Mouse (Mus musculus) monocyte, adult 5-6 weeks (primary cell): ENCODE measurements around the gene Lypd4. TPM values are rescaled to one million over a fixed set of nuclear protein-coding genes. Genes with fewer than 3 reads are reported as not detected.
"Not testable (repeated sequence)": the region's sequence is repeated elsewhere in the genome, so short reads cannot be mapped to it uniquely, and the experiment has no call there.

Source experiments
- ATAC-seq: fragments of 153-309, 156-312 bp; replicated peaks from 2 replicates; pipeline ENCODE4 v1.8.0; 2017; ENCODE audit warnings: mild to moderate bottlenecking; ENCODE audit not compliant: low TSS enrichment, insufficient number of reproducible peaks, severe bottlenecking, poor library complexity, low FRiP score
- total RNA-seq: library from RNA; stranded (forward); fragments of 200-1000, 200-491, 200-594 nt; gene quantifications from 3 replicates; pipeline ENCODE4 v1.2.3, GENCODE M21; 2017

The Lypd4 gene
- total RNA-seq, 1 experiment from 2014 or later: not detected

DNA sequence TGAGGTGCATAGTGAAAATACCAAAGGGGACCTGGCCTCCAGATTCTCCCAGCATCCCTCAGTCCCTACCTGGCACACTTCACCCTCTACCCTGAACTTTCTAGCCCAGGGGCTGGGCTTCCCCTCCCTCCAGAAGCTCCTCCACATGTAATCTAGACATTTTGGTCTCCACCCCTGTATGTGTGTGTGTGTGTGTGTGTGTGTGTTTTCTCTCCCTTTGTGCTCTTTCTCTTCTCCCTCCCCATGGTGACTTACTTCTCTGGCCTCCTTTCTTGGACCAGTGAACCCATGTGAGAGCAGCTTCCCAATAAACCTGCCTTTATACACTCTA lies 16.5 kb downstream of the Lypd4 start:
- no peak for ATAC-seq

- ATAC-seq: no peak; the same call in 1 of the 2 replicates
These were observed 17.0 kb downstream of the Lypd4 start for GRCm38 (mm10) chr7:24852557-24853232.

- ATAC-seq: no peak
These were observed 18.0 kb downstream of the Lypd4 start for GRCm38 (mm10) chr7:24851596-24852325.

DNA sequence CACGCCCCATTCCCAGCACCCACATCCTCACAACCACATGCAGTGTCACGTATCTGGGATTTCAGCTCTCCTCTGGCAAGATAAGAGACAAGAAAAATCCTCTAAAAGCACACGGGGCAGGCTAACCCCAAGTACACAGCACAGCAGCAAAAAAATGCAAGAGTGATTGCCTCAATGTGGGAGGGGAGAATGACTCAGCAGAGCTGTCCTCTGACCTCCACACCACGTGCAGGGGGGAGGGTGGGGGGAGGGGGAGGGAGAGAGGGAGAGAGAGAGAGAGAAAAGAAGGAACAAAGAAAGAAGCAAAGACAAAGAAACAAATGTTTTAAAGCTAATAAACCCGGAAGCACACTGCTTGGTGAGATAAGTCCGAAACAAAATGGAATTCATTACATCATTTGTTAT lies 18.8 kb downstream of the Lypd4 start:
- 0 out of 2 replicates have a peak, but pooled peaks have one; percentile 50 for ATAC-seq

- ATAC-seq: no peak
These were observed 19.6 kb downstream of the Lypd4 start for GRCm38 (mm10) chr7:24850162-24850561.

DNA sequence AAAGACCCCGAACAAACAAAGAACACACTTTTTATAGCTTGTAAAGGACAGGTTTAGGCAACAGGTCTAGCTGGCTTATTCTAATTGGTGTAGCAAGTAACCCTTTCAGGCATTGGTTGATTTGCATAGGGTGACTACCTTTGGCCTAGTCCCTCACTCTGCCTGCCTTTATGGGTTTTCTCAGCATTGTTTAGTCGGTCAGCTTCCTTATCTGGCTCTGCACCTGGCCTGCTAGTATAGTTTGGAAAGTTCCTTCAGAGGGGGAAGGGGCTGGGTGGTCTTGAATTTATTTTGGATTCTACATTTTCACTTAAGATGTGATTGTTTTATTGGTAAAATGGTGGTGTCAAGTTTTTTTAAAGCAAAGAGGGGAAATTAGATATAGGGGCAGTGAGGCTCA lies 23.2 kb downstream of the Lypd4 start:
- not testable (repeated sequence) for ATAC-seq

GRCm38 (mm10) chr7:24845713-24846112 lies 24.0 kb downstream of the Lypd4 start:
- ATAC-seq: peak; percentile 80

DNA sequence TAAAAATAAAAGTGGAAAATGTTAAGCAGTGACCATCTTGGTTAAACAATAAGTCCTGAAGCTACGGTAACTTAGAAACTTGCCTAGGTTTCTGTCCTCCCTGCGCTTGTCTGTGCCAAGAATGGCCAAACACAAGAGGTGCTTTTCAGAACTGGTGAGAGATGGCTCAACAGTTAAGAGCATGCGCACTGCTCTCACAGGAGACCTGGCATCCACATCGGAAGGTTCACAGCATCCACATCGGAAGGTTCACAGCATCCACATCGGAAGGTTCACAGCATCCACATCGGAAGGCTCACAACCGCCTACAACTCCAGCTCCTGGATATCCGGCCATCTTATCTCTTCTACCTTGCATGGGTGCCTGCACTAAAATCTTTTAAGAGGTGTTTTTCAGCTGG lies 24.6 kb downstream of the Lypd4 start:
- no peak for ATAC-seq

- no peak for ATAC-seq
These were observed 25.6 kb downstream of the Lypd4 start for GRCm38 (mm10) chr7:24844144-24844543.

DNA sequence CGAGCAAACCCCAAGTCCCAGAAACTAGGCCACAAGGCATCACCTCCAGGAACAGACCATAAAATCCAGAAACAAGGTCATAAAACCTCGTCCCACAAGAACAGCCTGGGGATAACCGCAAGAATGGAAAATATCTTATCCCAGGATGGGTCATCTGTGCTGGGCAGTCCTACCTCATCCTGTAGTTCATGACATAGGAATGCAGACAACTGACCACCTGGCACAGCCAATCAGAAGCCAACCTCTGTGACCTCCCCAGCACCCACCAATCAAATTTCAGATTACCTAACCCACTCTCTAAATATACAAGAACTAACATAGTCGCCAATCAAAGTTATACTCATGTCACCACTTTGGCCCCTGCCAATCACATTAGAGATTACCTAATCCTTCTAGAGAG lies 28.7 kb downstream of the Lypd4 start:
- no peak for ATAC-seq

DNA sequence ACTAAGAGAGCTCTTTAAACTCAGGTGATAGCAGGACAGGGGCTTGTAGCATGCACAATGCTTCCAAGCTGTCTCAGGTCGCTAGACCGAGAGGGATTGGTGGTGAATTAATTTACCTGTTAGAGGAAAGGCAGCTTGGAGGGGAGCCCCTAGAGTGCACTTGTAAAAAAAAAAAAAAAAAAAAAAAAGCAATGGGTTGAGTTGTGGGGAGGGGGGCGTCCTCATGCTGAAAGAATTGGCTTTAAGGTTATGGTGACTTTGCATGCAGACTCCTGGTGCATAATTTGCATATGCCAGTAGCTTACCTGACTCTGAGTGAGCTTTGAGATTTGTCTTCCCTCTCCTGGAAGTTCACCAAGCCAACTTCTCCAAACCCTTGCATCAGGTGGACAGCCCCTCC lies 29.4 kb downstream of the Lypd4 start:
- no peak for ATAC-seq

GRCm38 (mm10) chr7:24839410-24839808 lies 30.3 kb downstream of the Lypd4 start:
- no peak for ATAC-seq

DNA sequence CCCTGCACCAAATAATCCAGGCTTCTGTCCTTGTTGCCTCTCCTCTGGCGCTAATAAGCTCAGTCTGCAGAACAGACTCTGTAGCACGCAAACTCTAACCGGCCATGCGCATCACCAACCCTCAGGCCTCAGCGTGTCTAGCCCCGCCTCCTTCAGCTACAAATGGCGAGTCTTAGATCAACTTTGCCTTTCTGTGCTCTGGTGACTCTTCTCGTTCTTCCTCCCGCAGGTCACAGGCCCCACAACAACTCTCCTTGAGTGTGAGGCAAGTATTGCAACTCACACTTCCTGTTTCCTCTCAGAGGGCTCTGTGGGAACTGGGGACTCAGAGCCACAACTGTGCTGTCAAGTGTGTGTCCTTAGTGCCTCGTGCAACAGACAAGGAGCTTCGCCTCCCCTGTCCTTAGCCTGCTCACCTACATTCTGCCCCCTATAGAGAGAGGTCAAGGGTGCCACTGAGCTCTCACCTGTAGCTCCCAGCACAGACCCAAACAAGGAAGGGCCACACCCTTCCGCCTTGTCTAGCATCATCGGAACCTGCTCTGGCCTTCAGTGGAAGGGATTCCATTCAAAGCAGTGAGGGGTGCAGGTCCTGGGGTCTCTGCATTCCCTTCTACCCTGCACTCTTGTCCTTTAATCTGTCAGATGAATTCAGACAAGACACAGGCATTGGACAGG lies 30.9 kb downstream of the Lypd4 start:
- peak; percentile 95 for ATAC-seq

GRCm38 (mm10) chr7:24827181-24827580 lies 42.6 kb downstream of the Lypd4 start:
- ATAC-seq: no peak

DNA sequence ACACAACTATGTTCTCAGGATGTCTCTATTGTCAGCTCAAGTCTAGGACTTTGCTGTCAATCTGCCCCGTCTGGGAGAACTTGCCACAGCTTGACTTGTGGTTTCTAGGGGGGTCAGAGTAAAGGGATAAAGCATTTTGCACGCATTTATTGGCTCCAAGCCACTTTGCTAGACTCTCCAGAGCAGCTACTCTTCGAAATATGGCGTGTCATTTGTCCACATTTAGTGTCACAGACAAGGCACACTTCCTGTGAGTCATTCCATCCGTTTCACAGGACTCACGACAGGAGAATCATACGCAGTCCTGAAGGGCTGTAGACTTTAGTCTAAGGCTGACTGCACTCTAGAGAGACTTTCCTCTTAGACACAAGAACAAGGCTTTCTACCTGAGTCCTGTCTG lies 45.3 kb downstream of the Lypd4 start:
- ATAC-seq: no peak

DNA sequence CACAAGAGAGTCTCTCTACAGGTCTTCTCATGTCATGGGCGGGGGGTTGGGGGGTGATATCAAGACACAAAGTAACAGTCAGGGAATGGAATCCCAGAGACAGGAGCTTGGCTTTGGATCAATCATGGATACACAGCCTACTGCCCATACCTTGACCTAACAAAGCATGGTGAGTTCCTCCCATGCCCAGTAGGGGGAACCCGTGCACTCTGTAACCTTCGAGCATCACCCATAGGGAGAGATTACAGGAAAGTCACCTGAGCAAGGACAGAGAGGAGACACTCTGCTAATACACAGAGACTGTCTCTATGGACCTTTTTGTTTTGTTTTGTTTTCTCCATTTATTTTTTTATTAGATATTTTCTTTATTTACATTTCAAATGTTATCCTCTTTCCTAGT lies 52.2 kb downstream of the Lypd4 start:
- ATAC-seq: peak; percentile 92
